Mouse (Mus musculus) hindbrain, embryonic 10.5 days (tissue): ENCODE measurements around the gene Msn. TPM values are rescaled to one million over a fixed set of nuclear protein-coding genes. Genes with fewer than 3 reads are reported as not detected.
A peak's percentile ranks its signal among the peaks of the same experiment; 100 is the strongest.

Source experiments
- DNase-seq: peaks from one replicate; pipeline ENCODE4 v3.0.0-alpha.2; 2017; ENCODE audit warnings: low spot score
- H3K27ac ChIP-seq: fragments of 300-500 bp; sonication (generic); 2 replicates; pipeline ENCODE4 v1.5.1; 2016; ENCODE audit warnings: mild to moderate bottlenecking, moderate library complexity
- H3K27me3 ChIP-seq: fragments of 300-500 bp; sonication (generic); 2 replicates; pipeline ENCODE4 v1.6.1; 2016; ENCODE audit warnings: mild to moderate bottlenecking; ENCODE audit not compliant: poor library complexity, insufficient read depth, severe bottlenecking
- H3K36me3 ChIP-seq: fragments of 300-500 bp; sonication (generic); 2 replicates; pipeline ENCODE4 v1.6.1; 2016; ENCODE audit warnings: mild to moderate bottlenecking, moderate library complexity
- H3K4me1 ChIP-seq: fragments of 300-500 bp; sonication (generic); replicated peaks from 2 replicates; pipeline ENCODE4 v1.6.1; 2016; ENCODE audit warnings: mild to moderate bottlenecking
- H3K4me3 ChIP-seq: fragments of 300-500 bp; sonication (generic); 2 replicates; pipeline ENCODE4 v1.5.1; 2016; ENCODE audit warnings: mild to moderate bottlenecking, moderate library complexity
- H3K9me3 ChIP-seq: fragments of 300-500 bp; sonication (generic); 2 replicates; pipeline ENCODE4 v1.6.1; 2016; ENCODE audit warnings: mild to moderate bottlenecking, moderate library complexity
- WGBS: fragments of 180-500 bp; shearing (Covaris S2); methylation state at CpG from one replicate; pipeline ENCODE4 v1.1.7; 2016; 5-methylcytosine and 5-hydroxymethylcytosine counted together
- polyA plus RNA-seq: library from polyadenylated mRNA; unstranded; fragments of >200 nt; fragmentation: Nextera tagmentation; extraction: Ambion mirVana; gene quantifications from 2 replicates; pipeline ENCODE4 v1.2.1, GENCODE M21; 2016

The Msn gene
- 122 and 128 TPM in 2 replicates for polyA plus RNA-seq

DNA sequence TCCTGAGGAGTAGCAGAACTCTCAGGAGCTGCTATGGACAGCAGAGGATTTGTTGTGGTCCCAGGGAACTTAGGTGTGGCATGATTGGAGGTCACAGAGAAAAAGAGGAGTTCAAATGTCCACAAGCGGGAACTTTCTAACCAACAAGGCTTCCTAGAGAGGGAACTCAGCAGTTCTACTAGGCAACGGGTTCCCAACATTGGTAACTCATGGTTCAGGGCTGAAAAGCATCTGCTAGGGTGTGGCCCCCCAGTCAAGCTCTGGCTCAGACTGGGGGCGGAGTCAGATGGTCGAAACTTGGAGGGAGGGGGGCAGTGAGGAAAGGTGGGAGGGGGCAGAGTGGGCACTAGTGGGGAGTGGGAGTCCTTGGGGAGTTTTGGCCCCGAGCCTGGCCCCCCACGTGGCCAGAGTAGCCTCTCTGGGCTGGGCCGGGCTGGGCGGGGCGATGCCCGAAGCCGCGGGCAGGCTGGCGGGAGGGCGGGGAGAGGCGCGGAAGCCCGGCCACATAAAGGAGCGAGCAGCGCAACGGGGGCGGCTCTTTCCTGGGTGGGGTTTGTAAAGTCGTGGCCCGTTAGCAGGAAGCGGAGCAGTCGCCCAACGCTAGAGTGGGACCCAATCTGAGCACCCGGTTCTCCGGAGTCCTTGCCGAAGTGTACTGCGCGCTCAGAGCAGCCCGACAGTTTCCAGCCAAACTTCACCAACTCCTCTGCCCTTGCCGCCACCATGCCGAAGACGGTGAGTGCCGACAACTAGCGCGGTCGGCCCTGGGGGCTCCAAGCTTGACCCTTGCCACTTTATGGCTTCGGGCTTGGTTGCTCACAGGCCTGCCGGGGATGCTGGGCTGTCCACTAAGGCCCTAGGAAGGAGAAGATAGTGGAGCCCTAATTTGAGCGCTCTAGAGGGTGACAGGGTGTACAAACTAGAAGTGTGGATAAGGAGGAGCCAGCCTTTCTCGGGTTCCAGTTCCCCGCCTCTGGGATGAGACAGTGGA, at the start of gene Msn:
Gene Msn, plus strand, starts transcription at position 534 of the 991 bp plus-strand sequence.
- Histone ChIP-seq H3K9me3 (no peaks in the 10 kb centered on the region), H3K36me3 (no peaks in the 10 kb centered on the region), H3K27me3 (0 out of 2 replicates have a peak, but pooled peaks cover 5% of the 10 kb centered on the region), H3K4me3 (peak within 1 kb of the TSS; percentile 61), H3K27ac (peak within 1 kb of the TSS; percentile 87), H3K4me1 (no peaks in the 10 kb centered on the region)
- DNase-seq, result peak; percentile 56
- WGBS, result 21% methylated on average over 44 of the region's 44 CpGs

DNA sequence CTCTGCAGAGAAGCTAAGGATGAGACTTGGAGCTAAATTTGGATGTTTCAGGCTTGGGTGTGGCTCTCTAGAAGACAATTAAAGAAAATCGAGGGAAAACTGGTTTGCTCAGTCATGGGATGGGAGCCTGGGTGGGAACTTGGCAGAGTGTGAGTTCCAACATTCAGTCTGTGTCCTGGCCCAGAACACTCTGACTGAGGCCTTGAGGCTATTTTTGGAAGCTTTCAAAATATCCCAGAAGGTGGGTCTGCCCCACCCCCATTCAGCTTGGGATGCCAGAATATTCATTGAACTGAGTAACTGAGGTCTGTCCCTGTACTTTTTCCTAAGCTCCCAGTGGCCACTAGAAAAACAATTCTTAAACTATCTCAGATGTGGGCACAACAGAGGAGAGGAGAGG, 43.0 kb upstream of the Msn start:
- 68% methylated on average over 1 of the region's 1 CpGs for WGBS
- DNase-seq, result no peak
- H3K4me3 ChIP-seq, result no peak overlapping the region

DNA sequence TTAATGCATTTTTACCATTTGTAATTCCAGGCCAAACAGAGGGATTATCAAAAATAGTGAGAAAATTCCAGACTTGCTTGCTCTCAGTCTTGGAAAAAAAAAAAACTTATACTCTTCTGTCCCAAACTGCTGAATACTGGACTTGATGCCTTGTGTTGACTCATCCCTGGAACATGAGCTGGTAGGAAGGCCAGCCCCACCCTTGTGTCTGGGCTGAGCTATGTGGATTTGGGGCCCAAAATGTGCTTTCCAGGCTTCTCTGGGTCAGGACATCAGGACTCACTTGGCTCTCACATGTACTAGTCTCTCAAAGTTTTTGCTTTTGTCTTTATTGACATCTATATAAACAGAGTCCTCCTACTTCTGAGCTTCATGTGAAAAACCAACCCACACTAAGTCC, 18.1 kb upstream of the Msn start:
- no peaks in the 10 kb centered on the region for H3K9me3 ChIP-seq
- no peak overlapping the region for H3K4me3 ChIP-seq
- H3K27me3 ChIP-seq, result no peaks in the 10 kb centered on the region
- no peaks in the 10 kb centered on the region for H3K4me1 ChIP-seq
- H3K36me3 ChIP-seq, result no peaks in the 10 kb centered on the region
- DNase-seq, result no peak
- H3K27ac ChIP-seq, result no peak overlapping the region

More for the DNA sequence above, 43.0 kb upstream of the Msn start:
- no peaks in the 10 kb centered on the region for H3K27me3 ChIP-seq
- no peaks in the 10 kb centered on the region for H3K36me3 ChIP-seq
- H3K9me3 ChIP-seq, result no peaks in the 10 kb centered on the region
- no peak overlapping the region for H3K27ac ChIP-seq
- no peaks in the 10 kb centered on the region for H3K4me1 ChIP-seq

DNA sequence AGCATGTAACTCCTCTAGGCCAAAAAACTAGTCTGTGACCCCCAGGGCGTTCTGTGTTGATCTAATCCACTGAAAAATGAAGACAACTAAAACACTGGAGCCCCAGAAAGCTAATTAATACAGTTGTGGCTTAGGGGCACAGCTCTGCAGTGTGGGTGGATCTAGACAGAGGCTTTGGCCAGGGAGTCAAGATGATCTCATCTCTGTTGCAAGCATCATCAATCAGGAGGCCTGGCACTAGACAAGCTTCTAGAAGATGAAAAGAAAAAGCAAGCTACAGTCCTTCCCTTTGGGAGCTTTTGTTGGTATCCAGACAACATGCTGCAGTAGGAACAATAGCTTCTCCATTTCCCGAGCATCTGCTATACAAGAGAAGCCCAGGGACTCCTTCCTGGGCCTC, 9.6 kb upstream of the Msn start:
- Histone ChIP-seq H3K4me3 (no peak overlapping the region), H3K36me3 (no peaks in the 10 kb centered on the region), H3K27ac (no peak overlapping the region), H3K9me3 (no peaks in the 10 kb centered on the region), H3K27me3 (no peaks in the 10 kb centered on the region), H3K4me1 (no peaks in the 10 kb centered on the region)
- DNase-seq, result no peak
- WGBS, result 44% methylated on average over 2 of the region's 2 CpGs

DNA sequence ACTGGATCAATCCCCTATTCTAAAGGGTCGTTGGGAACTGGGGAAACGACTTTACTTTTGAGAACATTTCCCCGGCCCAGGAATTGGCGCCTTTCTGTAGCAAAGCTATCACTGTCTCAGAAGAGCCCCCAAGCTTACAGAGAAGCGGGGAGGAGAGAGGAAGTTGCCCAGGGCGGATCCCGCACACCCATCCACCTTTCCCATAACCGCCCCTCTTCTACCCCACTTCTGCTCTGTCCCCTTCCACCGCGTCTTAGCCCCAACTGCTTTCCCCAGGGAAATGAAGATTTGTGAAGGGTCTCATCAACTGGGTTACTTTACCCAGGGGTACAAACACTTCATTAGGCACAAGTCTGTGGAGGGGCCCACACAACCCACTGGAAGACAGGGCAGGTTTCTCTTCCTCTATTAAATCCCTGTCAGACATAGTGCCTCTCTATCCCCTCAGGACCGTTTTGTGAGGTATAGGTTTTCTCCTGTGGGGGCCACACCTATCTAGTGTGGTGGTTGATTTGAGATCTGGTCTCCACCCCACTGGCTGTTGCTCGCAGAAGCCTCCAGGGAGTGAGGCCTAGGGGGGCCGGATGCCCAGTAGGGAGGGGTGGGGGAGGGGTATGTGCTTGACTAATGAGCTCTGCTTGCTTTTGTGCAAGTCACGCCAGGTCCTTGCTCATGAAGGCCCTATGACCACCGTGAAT, 820 bp downstream of the Msn start:
- no peaks in the 10 kb centered on the region for H3K36me3 ChIP-seq
- peak overlapping the region; percentile 61 for H3K4me3 ChIP-seq
- DNase-seq, result peak; percentile 49
- no peaks in the 10 kb centered on the region for H3K9me3 ChIP-seq
- 18% methylated on average over 15 of the region's 15 CpGs for WGBS
- 0 out of 2 replicates have a peak, but pooled peaks cover 5% of the 10 kb centered on the region for H3K27me3 ChIP-seq
- peak overlapping the region; percentile 87 for H3K27ac ChIP-seq
- no peaks in the 10 kb centered on the region for H3K4me1 ChIP-seq

DNA sequence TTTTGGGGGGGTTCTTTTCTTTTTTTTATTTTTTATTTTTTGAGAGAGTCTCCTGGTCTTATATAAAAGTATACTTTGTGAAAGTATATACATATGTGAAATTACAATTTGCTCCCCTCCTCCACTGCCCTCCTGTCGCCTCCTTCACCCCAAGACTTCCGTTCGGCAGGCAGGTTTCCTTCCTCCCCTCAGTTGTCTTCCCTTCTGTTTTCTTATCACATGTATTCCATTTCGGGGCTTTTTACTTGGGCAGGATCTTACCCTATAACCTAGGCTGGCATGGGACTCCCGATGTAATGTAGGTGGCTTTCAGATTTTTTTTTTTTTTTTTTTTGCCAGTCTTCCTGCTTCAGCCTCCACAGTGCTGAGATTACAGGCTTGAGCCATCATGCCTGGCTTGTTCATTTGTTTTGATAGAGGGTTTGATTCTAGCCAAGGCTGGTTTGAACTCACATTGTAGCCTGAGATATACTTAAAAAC, 1.7 kb downstream of the Msn start:
- no peak for DNase-seq
- H3K4me3 ChIP-seq, result peak overlapping the region; percentile 61
- H3K27me3 ChIP-seq, result 0 out of 2 replicates have a peak, but pooled peaks cover 5% of the 10 kb centered on the region
- H3K4me1 ChIP-seq, result no peaks in the 10 kb centered on the region
- no peaks in the 10 kb centered on the region for H3K36me3 ChIP-seq
- peak overlapping the region; percentile 87 for H3K27ac ChIP-seq
- H3K9me3 ChIP-seq, result no peaks in the 10 kb centered on the region
- 52% methylated on average over 5 of the region's 5 CpGs for WGBS

DNA sequence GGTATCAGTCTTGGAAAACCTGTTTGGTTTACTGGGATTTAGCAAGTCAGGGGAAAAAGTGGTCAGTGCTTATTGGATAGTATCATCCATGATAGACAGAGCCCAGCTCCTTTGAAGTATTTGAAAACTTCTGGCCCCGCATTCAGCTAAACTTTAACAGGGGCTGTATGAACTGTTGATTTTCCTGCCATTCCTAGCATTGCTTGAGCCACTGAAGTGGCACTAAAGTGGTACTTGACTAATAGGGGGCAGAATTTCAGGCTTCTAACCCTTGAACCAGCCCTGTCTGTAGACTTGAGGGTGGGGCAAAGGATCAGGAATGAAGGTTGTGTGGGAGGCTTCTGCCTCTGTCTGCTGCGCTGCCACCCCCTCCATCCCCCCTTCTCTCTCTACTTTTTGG, 3.2 kb downstream of the Msn start:
- WGBS, result 83% methylated on average over 2 of the region's 2 CpGs
- Histone ChIP-seq H3K27me3 (0 out of 2 replicates have a peak, but pooled peaks cover 5% of the 10 kb centered on the region), H3K4me3 (no peak overlapping the region), H3K4me1 (no peaks in the 10 kb centered on the region), H3K27ac (no peak overlapping the region), H3K36me3 (no peaks in the 10 kb centered on the region), H3K9me3 (no peaks in the 10 kb centered on the region)
- DNase-seq, result no peak

DNA sequence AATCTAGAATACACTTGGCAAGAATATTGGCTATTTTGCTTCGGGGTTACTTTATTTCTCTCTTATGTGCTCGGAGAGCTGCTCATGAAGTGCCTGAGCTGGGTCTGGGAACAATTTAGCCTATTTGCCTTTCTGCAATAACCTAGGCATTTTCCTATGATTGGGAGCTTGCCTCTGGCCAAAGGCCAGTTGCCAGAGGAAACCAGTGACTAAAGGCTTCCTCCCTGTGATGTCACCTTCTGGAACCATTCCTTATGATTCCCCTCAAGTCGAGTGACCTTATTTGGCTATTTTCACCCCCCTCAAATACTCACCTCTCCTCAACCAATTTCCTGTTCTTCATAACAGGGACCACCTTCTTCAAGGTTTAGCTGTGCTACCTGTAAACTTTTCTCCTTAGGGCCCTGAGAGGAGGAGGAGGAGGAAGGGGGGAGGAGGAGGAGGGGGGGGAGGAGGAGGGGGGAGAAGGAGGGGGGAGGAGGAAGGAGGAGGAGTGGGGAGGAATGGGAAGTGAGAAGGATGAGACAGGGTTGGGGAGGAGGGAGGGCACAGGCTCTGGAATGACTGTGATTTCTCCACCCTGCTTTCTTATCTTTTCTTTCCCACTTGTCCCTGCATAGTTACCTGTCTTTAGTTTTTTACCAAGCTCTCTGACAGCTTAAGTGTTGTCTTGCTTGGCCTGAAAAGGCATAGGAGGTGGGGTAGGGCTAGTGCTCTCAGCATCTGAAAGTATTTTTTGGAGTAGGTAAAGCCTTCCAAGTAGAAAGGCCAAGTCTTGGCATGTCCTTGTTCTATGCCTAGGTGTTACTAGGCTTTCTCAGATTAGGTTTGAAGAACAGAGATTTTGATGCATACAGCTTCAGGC, 11.8 kb downstream of the Msn start:
- H3K9me3 ChIP-seq, result no peaks in the 10 kb centered on the region
- DNase-seq, result no peak
- 73% methylated on average over 3 of the region's 3 CpGs for WGBS
- H3K4me3 ChIP-seq, result no peak overlapping the region
- no peak overlapping the region for H3K27ac ChIP-seq
- H3K36me3 ChIP-seq, result 0 out of 2 replicates have a peak, but pooled peaks cover 3% of the 10 kb centered on the region
- H3K4me1 ChIP-seq, result no peaks in the 10 kb centered on the region
- H3K27me3 ChIP-seq, result no peaks in the 10 kb centered on the region

DNA sequence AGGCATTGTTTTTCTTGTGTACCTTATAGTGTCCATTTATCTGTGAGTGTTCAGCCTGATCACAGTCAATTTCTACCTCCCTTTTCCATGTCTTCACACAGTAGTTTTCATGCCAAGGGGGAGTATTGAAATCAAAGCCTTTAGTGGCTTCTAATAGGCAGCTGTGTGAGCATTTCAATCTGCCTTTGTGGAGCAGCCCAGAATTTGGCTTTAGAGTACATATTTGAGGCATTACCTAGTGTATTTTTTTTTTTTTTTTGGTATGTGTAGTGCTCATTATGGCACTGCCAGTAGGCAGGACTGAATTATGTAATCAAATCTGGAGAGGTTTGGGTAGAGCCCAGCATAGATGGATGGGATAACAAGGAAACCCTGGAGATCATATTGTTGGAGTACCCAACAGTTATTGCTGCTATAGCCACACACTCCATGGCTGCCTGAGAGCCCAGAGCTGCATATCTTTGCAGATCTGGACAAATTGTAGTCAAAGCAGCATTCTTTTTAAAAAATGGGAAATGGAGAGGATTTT, 17.3 kb downstream of the Msn start:
- H3K4me3 ChIP-seq, result no peak overlapping the region
- no peaks in the 10 kb centered on the region for H3K9me3 ChIP-seq
- no peaks in the 10 kb centered on the region for H3K27me3 ChIP-seq
- no peak overlapping the region for H3K27ac ChIP-seq
- DNase-seq, result no peak
- H3K36me3 ChIP-seq, result 0 out of 2 replicates have a peak, but pooled peaks cover 3% of the 10 kb centered on the region
- no peaks in the 10 kb centered on the region for H3K4me1 ChIP-seq

DNA sequence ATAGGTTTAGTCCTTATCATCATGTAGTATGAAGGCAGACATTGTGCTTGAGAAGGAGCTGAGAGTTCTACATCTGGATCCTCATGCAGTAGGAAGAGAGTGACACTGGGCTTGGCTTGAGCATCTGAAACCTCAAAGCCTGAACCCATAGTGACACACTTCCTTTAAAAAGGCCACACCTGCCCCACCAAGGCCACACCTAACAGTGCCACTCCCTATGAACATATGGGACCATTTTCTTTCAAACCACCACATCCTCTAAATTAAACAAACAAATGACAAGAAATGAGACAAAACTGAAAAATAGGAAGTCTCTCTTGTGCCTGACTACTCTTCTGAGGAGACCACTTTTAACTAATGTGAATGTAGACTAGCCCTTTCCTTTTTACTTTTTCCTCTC, 19.7 kb downstream of the Msn start:
- H3K9me3 ChIP-seq, result no peaks in the 10 kb centered on the region
- DNase-seq, result no peak

DNA sequence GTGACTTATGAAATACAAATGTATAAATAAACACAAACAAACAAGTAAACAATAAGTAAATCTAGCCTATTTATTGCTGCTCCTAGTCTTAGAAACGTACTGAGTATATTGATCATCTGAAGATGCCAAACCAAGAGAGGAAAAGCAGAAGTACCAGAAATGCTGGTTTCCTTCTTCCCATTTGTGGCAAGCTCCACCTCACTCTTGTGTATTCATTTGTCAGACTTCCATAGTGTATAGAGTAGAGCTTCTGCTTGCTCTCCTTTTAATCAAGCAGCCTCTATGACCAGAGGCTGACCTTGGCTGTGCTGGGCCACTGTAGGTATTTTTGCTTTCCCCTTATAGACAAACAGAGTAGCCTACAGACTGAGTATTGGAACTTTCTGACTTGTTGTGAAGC, 21.5 kb downstream of the Msn start:
- Histone ChIP-seq H3K36me3 (0 out of 2 replicates have a peak, but pooled peaks cover under 1% of the 10 kb centered on the region), H3K4me3 (no peak overlapping the region), H3K27ac (no peak overlapping the region), H3K4me1 (no peaks in the 10 kb centered on the region), H3K27me3 (no peaks in the 10 kb centered on the region), H3K9me3 (no peaks in the 10 kb centered on the region)
- 77% methylated on average over 1 of the region's 1 CpGs for WGBS
- no peak for DNase-seq

More for the DNA sequence above, 19.7 kb downstream of the Msn start:
- no peaks in the 10 kb centered on the region for H3K27me3 ChIP-seq
- H3K4me1 ChIP-seq, result no peaks in the 10 kb centered on the region
- H3K4me3 ChIP-seq, result no peak overlapping the region
- H3K36me3 ChIP-seq, result 0 out of 2 replicates have a peak, but pooled peaks cover 3% of the 10 kb centered on the region
- no peak overlapping the region for H3K27ac ChIP-seq

DNA sequence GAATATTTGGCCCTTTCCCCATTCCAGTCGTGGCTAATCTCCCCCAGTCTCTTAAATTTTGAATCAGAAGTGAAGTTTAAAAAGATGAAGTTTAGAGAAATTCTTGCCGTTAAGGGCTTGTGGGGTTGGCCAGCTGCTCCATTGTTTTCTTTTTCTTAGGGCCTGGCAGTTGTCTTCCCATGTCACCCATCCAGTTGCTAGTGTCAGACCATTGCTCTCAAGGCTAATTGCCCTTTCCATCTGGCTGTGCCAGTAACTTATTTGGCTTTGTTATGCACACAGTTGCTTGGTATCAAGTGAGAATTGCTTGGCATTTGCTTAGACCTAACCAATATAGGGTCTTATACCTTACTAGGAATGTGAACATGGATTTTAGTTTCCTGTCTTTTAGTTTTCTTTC, 24.2 kb downstream of the Msn start:
- no peak overlapping the region for H3K27ac ChIP-seq
- 77% methylated on average over 2 of the region's 2 CpGs for WGBS
- H3K36me3 ChIP-seq, result no peaks in the 10 kb centered on the region

More for the DNA sequence above, 24.2 kb downstream of the Msn start:
- Histone ChIP-seq H3K27me3 (no peaks in the 10 kb centered on the region), H3K9me3 (no peaks in the 10 kb centered on the region), H3K4me3 (no peak overlapping the region), H3K4me1 (no peaks in the 10 kb centered on the region)
- DNase-seq, result no peak
